Mouse (Mus musculus) monocyte, adult 5-6 weeks (primary cell): Measurements from ENCODE around the gene Pan3. TPM values are rescaled to one million over a fixed set of nuclear protein-coding genes. Genes with fewer than 3 reads are reported as not detected.

Experiments used
- ATAC-seq: fragments of 153-309, 156-312 bp; replicated peaks from 2 replicates; pipeline ENCODE4 v1.8.0; 2017; ENCODE audit warnings: mild to moderate bottlenecking; ENCODE audit not compliant: low TSS enrichment, insufficient number of reproducible peaks, severe bottlenecking, poor library complexity, low FRiP score
- total RNA-seq: library from RNA; stranded (forward); fragments of 200-1000, 200-491, 200-594 nt; gene quantifications from 3 replicates; pipeline ENCODE4 v1.2.3, GENCODE M21; 2017

Pan3 gene
- total RNA-seq, 1 experiment from 2014 or later = 183 TPM

DNA sequence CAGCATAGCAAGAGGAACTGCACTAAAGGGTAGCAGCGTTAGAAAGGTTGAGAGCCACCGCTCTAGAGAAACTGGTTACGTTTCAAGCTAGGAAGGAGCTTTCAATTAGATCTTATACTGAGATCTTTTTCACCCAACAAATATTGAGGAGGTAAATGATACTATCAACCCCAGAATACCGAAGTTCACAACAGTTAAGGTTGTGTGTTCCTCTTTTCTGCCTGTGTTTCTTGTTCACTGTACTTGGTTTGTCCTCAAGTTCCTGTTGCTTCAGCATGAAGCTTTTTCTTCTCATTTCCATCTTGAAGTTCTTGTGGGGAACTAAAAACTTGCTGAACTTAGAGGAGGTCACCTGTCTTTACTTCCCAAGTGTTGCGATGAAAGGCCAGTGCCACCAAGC lies 41.2 kb downstream of the Pan3 start:
- peak; percentile 40 for ATAC-seq

DNA sequence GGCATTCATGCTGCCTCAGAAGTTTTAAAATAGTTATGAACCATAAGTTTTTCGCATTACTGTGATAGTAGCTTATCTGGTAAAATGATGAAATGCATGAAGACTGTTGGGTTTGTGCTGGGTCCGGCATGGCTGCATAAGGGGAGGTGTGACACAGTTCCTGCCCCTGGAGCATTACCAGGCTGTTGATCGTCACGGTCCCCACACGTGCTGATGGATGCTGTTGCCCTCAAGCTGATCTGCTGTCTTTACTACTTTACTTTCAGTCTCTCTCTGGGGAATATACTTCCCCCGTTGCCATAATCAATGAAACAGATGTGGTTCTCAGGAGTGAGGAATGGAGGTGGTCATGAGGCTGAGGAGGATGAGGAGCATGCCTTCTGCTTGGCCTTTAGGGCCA lies 43.1 kb downstream of the Pan3 start:
- ATAC-seq = no peak

DNA sequence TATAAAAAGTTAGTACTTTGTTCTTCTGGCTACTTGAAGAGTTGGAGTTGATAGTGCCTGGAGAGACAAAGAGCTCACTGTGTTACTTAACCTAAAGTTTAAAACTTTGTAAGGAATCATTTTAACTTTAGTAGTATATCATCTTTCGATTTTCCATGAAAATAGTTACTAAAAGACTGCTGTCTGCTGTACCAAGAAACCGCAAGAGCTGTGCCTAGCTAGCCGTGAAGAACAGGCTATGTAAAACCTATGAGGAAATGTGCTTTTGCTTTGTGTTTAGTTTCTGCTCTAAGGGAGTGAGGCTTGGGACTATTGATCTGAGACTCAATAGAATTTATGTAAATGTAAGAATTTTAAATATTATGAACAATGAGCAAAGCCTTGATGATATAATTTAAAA lies 43.9 kb downstream of the Pan3 start:
- no peak for ATAC-seq

DNA sequence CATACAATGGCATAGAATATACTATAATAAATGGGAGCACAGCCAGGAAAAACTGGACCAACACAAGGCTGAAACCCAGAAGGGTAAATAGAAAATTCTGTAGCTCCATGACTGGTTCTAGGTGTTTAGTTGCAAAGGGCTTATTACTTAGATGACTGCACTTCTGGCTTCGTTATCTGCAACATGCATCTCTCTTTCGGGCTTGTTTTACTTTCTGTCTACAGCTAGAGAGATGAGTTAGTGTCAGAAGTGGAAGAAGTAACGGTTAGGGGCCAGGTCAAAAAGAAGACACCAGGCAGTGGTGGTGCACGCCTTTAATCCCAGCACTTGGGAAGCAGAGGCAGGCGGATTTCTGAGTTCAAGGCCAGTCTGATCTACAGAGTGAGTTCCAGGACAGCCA lies 46.1 kb downstream of the Pan3 start:
- no peak for ATAC-seq

DNA sequence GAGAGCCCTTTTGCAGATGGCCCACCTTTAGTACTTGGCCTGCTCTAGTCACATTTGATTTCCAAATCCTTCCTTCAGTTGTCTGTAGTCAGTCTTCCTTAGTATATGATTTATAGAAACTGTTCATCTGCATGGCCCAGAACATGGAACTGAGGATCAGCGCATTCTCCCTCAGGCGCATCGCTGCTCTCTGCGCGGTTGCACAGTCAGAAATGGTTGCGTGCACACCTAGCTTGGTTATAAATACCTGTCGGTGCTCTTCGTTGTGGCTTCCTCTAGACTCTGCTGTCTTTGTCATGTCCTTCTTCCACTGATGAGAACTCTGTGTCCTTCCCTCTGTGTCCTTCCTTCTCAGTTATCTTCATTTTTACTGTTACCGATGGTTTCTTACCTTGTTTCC lies 47.1 kb downstream of the Pan3 start:
- no peak for ATAC-seq

DNA sequence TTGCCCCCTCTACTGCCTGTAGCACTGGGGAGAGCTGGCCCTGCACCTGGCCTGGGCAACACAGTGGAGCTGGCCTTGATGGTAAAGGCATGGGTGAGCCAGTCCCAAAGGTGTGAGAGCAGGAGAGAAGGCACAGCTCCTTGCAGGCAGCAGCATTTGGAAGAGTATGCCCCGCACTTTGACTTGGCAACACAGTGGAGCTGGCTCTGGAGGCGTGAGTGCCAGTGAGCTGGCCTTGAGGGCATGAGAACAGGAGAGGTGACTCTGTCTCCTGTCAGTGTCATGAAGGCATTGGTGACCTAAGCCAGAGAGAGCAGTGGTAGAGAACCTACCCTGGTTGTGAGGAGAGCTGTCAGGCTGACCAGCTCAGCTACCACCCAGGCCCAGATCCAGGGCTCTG lies 49.4 kb downstream of the Pan3 start:
- ATAC-seq = no peak

DNA sequence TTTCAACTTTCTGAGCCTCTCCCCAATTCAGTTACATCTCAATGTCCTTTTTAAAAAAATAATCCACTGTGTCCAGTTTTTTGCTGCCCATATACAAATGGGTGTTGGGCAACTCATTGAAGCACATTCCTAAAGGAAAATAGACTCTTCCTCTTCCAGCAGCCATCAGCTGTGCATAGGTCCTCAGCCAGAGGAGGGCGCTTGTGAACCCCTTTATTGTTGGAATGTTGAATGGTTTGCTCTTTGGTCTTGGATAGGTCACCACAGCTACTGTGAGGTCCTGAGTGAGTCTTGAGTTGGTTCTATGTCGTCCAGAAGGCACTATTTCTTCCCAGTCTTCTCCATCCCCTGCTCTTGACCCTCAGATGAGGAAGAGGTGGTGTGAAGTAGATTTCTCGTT lies 54.2 kb downstream of the Pan3 start:
- no peak for ATAC-seq

DNA sequence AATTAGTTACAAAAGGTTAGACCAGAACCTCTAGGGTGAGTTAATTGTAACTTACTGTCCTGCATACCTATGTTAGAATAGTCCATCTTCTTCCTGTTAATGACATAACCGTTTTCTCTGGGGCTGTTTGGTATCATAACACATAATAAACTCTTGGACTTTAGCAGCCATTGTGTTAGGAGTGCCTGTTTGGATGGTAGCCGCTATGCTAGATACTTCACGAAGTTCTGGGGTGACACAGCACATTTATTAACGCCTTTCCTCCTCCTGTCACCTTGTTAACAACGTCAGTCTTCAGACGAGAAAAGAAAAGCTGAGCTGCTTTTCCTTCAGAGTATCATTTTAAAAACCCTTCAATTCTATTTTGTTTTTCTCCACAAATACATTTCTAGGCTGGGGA lies 59.3 kb downstream of the Pan3 start:
- no peak for ATAC-seq

DNA sequence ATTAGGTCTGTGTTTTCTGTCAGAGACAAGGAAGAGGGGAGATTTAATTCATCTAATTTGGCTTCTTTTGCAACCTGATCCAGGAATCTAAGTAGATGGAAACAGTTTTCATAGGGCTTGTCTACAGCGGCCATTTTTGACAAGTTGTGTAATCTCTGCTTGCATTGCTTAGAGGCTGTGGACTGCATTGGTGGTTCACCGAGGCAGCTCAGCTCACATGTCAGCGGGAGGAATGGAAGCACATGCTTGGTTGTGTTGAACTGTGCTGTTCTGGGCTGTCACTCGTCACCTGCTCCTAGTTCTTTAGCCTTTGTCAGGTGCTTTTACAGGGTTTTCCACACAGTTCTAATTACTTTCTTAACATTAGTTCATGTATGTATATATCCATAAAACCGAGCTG lies 60.9 kb downstream of the Pan3 start:
- no peak for ATAC-seq

DNA sequence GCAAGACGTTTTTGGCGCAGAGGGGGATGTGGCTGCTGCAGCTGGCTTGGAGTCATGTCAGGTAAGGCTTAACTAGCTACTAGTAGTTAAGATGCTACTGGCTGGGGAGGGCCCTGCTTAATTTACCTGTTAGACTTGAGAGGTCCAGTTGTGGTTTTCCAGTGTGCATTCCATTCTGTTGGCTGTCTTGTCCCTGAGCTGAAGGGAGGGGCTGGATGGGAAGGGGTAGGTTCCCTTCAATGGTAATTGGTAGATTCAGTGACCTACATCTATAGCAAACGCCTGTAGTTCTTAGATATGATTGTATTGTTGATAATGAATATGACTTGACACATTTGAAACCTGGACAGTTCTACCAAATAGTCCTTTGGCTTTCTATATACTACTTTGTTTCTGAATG lies 62.5 kb downstream of the Pan3 start:
- ATAC-seq = no peak

DNA sequence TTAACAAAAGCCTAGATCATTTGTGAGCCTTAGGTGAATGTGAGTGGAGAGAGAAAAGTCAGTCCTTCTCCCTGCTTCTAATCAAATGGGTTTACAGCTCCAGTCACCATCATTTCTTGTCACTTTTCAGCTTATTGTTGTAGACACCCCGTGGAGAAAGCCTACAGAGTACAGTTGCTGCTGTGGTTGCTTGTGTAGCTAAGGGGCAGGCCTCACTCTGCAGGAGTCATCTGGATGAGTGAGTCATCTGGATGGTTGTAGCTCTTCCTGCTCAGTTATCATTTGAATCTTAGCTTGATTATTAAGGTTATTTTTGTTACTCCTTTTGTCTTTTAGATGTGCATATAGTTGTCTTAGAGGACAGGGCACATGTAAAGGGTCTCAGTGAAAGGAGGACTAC lies 63.2 kb downstream of the Pan3 start:
- ATAC-seq = no peak

DNA sequence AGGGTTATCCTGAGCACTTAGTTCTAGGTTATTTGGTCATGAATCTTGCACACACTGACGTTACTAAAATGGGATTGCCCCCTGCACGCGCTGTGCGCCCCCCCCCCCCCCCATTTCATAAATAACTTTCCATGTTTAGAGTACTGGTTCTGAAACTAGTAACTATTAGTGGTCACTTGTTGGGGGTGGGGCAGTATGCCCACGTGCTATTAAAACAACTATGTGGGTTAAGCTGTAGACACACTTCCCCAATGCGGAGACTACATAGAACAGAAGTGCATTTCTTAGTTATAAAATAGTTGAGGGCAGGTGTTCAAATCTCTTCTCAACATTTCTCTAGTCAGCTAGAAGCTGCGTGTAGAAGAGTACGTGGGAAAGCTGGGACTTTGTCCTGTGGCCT lies 63.7 kb downstream of the Pan3 start:
- ATAC-seq = no peak

DNA sequence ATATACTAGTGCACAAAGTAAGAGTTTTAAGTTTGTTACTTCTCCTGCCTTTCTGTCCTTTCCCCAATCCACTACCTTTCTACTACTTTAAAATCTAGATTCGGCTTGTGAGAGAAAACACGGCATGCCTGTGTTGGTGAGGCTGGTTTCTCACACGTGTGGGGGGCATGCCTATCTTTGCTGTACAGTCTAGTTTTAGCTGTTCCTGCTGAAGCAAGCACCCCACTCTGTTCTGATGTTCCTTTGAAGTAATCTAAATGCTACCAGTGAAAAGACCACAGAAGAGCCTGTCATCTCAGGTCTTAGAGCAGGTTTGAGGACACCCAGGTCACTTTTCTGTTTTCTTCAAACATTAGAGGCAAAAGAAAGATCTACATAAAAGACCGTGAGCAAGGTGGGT lies 64.4 kb downstream of the Pan3 start:
- no peak for ATAC-seq

DNA sequence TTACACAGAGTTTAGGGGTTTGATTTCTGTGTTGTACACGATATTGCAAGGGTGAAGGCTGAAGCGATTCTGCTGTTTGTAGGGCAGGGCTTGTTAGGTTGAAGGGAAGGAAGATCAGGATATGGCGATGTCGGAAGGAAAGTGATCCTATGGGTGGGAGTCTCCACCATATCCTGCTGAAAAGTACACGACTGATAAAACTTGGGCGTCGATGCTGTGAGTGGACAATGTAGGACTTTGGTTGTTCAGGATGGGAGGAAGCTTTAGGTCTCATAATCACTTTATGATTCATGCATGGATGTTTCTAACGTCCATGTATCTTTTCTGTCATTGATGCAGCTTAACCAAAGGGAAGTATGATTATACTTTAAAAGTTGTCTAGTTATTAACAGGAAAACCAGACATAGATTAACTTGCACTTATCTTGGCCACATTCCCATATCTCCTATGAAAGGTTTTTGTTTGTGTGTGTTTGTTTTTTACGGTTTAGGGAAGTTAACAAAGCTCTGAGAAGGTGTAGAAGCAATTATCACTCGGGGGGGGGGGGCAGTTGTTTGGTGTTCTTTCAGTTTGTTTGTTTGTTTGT lies 64.9 kb downstream of the Pan3 start:
- no peak for ATAC-seq

DNA sequence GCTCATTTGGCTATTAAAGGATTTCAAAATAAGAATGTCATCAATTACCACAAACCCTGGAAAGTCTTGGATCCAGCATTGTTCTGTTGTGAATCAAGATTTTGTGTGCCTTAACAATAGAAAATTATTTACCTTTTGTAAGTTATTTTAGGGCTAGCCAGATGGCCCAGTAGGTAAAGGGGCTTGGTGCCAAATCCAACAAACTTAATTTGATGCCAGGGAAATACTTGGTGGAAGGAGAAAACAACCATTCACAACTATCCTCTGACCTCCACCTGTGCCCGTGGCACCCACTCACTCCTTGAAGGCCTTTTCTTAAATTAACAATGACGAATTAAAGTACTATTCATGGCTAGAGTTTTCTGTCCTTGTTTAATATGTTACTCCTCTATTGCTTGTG lies 66.0 kb downstream of the Pan3 start:
- no peak for ATAC-seq

DNA sequence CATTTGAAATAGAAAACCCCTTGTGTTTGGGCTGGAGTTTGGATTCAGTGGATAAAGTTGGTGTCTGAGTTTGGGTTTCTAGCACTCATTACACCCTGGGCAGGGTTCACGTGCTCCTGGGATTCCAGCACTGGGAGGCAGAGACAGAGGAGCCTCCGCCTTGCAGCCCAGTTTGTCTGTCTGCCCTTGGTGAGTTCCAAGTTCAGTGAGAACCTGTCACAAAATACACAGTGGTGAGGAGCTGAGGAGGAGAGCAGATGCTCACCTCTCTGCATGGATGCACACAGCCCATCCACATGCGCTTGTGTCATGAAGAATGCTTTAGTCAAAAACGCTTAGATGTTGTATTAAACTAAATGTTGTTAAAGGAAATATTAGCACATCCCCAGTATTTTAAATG lies 67.0 kb downstream of the Pan3 start:
- no peak for ATAC-seq

DNA sequence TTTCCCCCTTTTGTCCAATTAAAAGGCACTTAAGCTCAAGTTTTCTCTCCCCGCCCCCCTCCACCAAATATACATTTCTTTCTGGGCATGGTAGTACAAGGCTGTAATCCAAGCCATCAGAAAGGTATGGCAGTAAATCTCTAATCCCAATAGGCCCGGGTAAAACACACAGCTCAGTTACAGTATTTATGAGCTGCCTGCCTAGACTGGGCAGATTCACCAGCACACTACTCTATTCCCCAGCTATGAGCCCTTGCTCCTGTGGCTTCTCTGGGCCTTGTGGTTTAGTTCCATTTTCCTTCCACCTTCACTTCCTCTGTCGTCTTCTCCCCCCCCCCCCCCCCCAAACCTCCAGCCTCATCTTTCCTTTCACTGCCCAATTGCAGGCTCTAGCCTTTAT lies 67.8 kb downstream of the Pan3 start:
- ATAC-seq = no peak

DNA sequence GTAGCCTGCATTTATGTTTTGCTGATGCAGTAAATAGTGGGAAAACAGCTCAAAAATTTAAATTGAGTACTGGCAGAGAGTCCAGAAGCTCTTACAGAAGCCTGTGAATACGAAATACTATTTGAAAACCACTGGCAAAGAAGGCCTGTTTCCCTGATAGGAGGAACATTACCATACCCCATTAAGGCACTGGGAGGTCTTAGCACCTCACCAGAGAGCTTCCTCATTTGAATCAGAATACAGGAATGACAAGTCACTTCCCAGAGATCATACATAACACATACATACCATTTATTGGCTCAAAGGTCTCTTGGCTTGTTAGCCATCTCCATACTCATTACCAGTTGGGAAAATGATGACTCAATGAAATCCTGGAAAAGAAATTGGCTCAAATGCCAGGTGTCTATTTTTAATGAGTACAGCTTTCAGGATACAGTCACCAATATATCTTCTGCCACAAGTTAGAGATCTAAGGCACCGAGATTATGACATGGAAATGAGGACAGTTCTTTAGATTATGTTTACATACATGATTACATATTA lies 71.6 kb downstream of the Pan3 start:
- ATAC-seq = no peak

DNA sequence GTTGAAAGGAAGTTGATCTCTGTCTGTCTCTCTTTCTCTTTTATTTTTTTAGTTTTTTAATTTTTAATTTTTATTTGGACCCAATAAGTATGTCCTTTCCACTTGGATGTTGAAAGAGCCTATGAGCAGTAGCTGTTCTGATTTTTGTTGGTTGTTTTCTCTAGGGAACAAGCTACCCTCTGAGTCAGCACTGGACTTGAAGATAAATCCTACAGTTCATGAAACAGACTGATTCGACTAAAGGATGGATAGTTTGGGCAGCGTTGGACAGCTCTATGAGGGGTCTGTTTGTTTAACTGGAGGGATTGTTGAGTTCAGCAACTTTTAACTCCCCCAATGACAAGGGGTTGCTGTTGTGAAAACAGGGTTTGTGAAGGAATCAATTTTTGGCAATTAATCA lies 73.0 kb downstream of the Pan3 start:
- ATAC-seq = no peak

DNA sequence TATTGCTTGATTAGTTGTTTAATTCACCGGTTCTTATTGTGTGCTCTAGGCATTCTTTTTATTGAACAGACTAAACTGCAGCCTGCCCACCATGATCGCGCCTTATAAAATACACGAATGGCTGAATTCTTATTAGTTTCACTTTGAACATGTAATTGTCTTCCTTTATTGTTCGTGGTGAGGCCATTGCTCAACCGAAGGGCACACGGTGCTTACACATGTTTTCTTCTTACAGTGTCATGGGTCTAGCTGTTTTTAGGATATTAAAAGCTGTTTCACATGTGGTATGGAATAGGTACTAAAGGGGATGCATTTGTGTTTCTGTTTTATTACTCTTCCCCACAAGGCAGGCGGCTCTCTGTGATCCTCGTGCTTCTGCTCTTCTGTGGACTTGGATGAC lies 81.4 kb downstream of the Pan3 start:
- ATAC-seq = no peak

DNA sequence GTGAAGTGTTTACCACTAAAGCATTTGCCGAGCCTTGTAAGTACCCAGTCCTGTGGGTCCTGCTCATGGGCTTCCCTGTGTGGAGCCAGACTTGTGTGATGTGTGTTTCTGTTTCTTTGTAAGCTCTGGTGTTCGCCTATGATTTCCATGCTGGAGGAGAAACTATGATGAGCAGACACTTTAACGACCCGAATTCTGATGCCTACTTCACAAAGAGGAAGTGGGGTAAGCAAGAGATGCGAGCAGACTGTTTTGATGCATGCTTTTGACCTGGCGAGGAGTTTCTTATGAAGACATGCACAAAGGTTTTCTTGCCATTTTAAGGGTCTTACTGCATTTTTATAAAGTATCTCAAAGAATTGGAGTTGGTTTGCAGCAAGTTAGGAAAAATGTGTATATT lies 97.0 kb downstream of the Pan3 start:
- no peak for ATAC-seq
